Mouse (Mus musculus) testis, adult 2 months (tissue): ENCODE data around the gene Rbfox2.

Experiments used
- CTCF ChIP-seq: fragments of 200-500 bp; IDR thresholded peaks from 2 replicates; pipeline ENCODE4 v1.5.1; 2012; ENCODE audit warnings: low read depth, mild to moderate bottlenecking, inconsistent platforms, low read length, moderate library complexity; ENCODE audit not compliant: control insufficient read depth, insufficient read depth, insufficient replicate concordance
- POLR2A ChIP-seq: fragments of 200-500 bp; IDR thresholded peaks from 2 replicates; pipeline ENCODE4 v1.6.1; 2012; ENCODE audit warnings: low read depth, mild to moderate bottlenecking, inconsistent platforms, low read length, moderate library complexity; ENCODE audit not compliant: control insufficient read depth

DNA sequence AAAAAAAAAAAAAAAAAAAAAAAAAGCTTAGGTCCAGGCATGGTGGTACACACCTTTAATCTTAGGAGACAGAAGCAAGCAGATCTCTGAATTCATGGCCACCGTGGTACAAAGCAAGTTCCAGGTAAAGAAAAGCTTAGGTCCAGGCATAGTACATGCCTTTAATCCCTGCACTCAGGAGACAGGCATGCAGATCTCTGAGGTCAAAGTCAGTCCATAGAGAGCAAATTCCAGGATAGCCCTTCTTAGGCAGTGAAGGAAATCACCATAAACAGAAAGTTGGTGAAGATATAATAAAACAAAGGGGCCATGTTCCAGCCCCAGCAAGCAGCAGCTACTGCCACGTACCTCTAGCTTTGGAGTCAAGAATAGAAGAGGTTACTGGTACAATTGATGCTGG, 44.0 kb downstream of the Rbfox2 start:
- TF ChIP-seq CTCF (no peak), POLR2A (no peak)
